Mouse (Mus musculus) lung, postnatal 0 days (tissue): ENCODE results near the gene Icos.

Experiments
- CTCF ChIP-seq: IDR thresholded peaks from 2 replicates; pipeline ENCODE4 v1.5.1; 2016; ENCODE audit warnings: antibody characterized with exemption, mild to moderate bottlenecking
- EP300 ChIP-seq: IDR thresholded peaks from 2 replicates; pipeline ENCODE4 v1.6.1; 2016; ENCODE audit warnings: antibody characterized with exemption, mild to moderate bottlenecking, control low read depth

- TF ChIP-seq CTCF (no peak), EP300 (no peak)
These were observed 41.7 kb upstream of the Icos start for GRCm38 (mm10) chr1:60935968-60936581.
